Mouse (Mus musculus) heart, postnatal 0 days (tissue): ENCODE data around the gene Pkn3. TPM values are rescaled to one million over a fixed set of nuclear protein-coding genes. Genes with fewer than 3 reads are reported as not detected.

Experiments
- ATAC-seq: fragments of 200-750 bp; cut with Nextera tagmentation; 2 replicates; pipeline ENCODE4 v1.8.0; 2017; ENCODE audit warnings: low read depth, moderate number of reproducible peaks, moderate library complexity; ENCODE audit not compliant: insufficient read depth
- DNase-seq: peaks from one replicate; pipeline ENCODE4 v3.0.0-alpha.2; 2016; ENCODE audit warnings: low spot score
- H3K27ac ChIP-seq: fragments of 300-500 bp; sonication (generic); 2 replicates; pipeline ENCODE4 v1.5.1; 2014; ENCODE audit warnings: low read depth, mild to moderate bottlenecking
- H3K27me3 ChIP-seq: fragments of 300-500 bp; sonication (generic); 2 replicates; pipeline ENCODE4 v1.6.1; 2014; ENCODE audit warnings: low read length, mixed read lengths; ENCODE audit not compliant: control insufficient read depth, insufficient read depth
- H3K36me3 ChIP-seq: fragments of 300-500 bp; sonication (generic); replicated peaks from 2 replicates; pipeline ENCODE4 v1.6.1; 2014; ENCODE audit warnings: low read length, mixed read lengths; ENCODE audit not compliant: control insufficient read depth, insufficient read depth
- H3K4me1 ChIP-seq: fragments of 300-500 bp; sonication (generic); 2 replicates; pipeline ENCODE4 v1.6.1; 2014; ENCODE audit warnings: antibody characterized with exemption; ENCODE audit not compliant: control insufficient read depth, insufficient read depth
- H3K4me2 ChIP-seq: fragments of 300-500 bp; sonication (generic); 2 replicates; pipeline ENCODE4 v1.6.1; 2014; ENCODE audit warnings: low read depth, mild to moderate bottlenecking, low read length, moderate library complexity
- H3K4me3 ChIP-seq: fragments of 300-500 bp; sonication (generic); 2 replicates; pipeline ENCODE4 v1.5.1; 2014; ENCODE audit warnings: low read depth, low read length
- H3K9ac ChIP-seq: fragments of 300-500 bp; sonication (generic); replicated peaks from 2 replicates; pipeline ENCODE4 v1.6.1; 2014; ENCODE audit warnings: low read depth, low read length, mixed read lengths
- H3K9me3 ChIP-seq: fragments of 300-500 bp; sonication (generic); replicated peaks from 2 replicates; pipeline ENCODE4 v1.6.1; 2016; ENCODE audit warnings: low read length; ENCODE audit not compliant: control insufficient read depth
- CTCF ChIP-seq: IDR thresholded peaks from 2 replicates; pipeline ENCODE4 v1.5.1; 2016; ENCODE audit warnings: antibody characterized with exemption, control low read depth, low read depth
- EP300 ChIP-seq: IDR thresholded peaks from 2 replicates; pipeline ENCODE4 v1.6.1; 2016; ENCODE audit warnings: antibody characterized with exemption, low read depth
- WGBS: fragments of 180-500 bp; shearing (Covaris S2); extraction: QIAGEN DNeasy Blood & Tissue Kit; methylation state at CpG from one replicate; pipeline ENCODE4 v1.1.7; 2014; 5-methylcytosine and 5-hydroxymethylcytosine counted together
- polyA plus RNA-seq: library from polyadenylated mRNA; unstranded; fragments of >200 nt; fragmentation: Nextera tagmentation; extraction: Ambion mirVana; gene quantifications from 2 replicates; pipeline ENCODE4 v1.2.1, GENCODE M21; 2015
- total RNA-seq: library from RNA; depleted of rRNA; stranded (reverse); fragments of >200 nt; gene quantifications from 2 replicates; pipeline ENCODE4 v1.2.3, GENCODE M21; 2014; ENCODE audit warnings: low replicate concordance

Pkn3 gene
- total and polyA plus RNA-seq, 2 experiments from 2014 or later, result 5.7 to 18.9 TPM

GRCm38 (mm10) chr2:30120269-30120668, 42.8 kb downstream of the Pkn3 start:
- DNase-seq (no peak), ATAC-seq (no peak)
- Histone ChIP-seq H3K27ac (no peak overlapping the region), H3K27me3 (no peaks in the 10 kb centered on the region), H3K9me3 (no peaks in the 10 kb centered on the region), H3K36me3 (no peaks in the 10 kb centered on the region), H3K4me3 (no peak overlapping the region), H3K4me2 (no peak overlapping the region), H3K9ac (no peak overlapping the region), H3K4me1 (peaks cover 8% of the 10 kb centered on the region)
- WGBS, result 71% methylated on average over 4 of the region's 4 CpGs
- TF ChIP-seq CTCF, result no peak
- TF ChIP-seq EP300, result no peak

DNA sequence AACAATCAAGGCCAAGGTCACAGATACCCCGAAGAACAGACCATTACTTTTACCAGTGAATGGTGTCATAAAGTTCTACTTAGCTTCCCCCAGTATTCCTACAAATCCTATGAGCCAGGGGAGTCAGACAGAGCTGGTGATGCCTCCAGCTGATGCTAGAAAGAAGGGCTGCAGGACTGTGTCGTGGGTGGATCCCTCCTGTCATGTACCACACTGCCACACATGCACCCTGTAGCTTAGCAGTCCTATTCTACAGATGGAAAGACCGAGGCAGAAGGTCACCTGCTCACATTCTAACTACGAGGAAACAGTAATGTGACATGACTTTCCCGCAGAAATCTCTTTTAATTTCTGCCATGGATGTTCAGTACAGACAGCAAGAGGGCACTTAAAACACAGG, 45.3 kb downstream of the Pkn3 start:
- H3K27me3 ChIP-seq, result no peaks in the 10 kb centered on the region
- no peak overlapping the region for H3K4me3 ChIP-seq
- TF ChIP-seq EP300 (no peak), CTCF (no peak)
- H3K4me2 ChIP-seq, result no peak overlapping the region
- ATAC-seq (no peak), DNase-seq (no peak)
- H3K9me3 ChIP-seq, result no peaks in the 10 kb centered on the region
- peaks cover 8% of the 10 kb centered on the region for H3K4me1 ChIP-seq
- no peaks in the 10 kb centered on the region for H3K36me3 ChIP-seq
- WGBS, result 81% methylated on average over 5 of the region's 5 CpGs
- no peak overlapping the region for H3K27ac ChIP-seq
- H3K9ac ChIP-seq, result no peak overlapping the region

- Histone ChIP-seq H3K36me3 (no peaks in the 10 kb centered on the region), H3K4me1 (peaks cover 8% of the 10 kb centered on the region), H3K4me2 (peak overlapping the region; percentile 95), H3K27me3 (no peaks in the 10 kb centered on the region), H3K27ac (peak overlapping the region; percentile 85), H3K9me3 (no peaks in the 10 kb centered on the region), H3K9ac (peak overlapping the region; percentile 84), H3K4me3 (peak overlapping the region; percentile 81)
- no peak for TF ChIP-seq EP300
- TF ChIP-seq CTCF, result no peak
- DNase-seq, result no peak
- 1% methylated on average over 36 of the region's 44 CpGs for WGBS
- peak; percentile 54 for ATAC-seq
Measured at GRCm38 (mm10) chr2:30123729-30124471, 46.4 kb downstream of the Pkn3 start.

- peak within 1 kb of the TSS; percentile 84 for H3K9ac ChIP-seq
- H3K4me3 ChIP-seq, result peak within 1 kb of the TSS; percentile 81
- peak; percentile 97 for ATAC-seq
- H3K4me2 ChIP-seq, result peak within 1 kb of the TSS; percentile 95
- peak; percentile 92 for DNase-seq
- WGBS, result 8% methylated on average over 30 of the region's 31 CpGs
- TF ChIP-seq CTCF (no peak), EP300 (peak; percentile 30; the same call in 1 of the 2 replicates)
- peak within 1 kb of the TSS; percentile 85 for H3K27ac ChIP-seq
- H3K9me3 ChIP-seq, result no peaks in the 10 kb centered on the region
- no peaks in the 10 kb centered on the region for H3K27me3 ChIP-seq
- peaks cover 8% of the 10 kb centered on the region for H3K4me1 ChIP-seq
- H3K36me3 ChIP-seq, result no peaks in the 10 kb centered on the region
Measured at GRCm38 (mm10) chr2:30124472-30125274, 47.2 kb downstream of the Pkn3 start, which contains the start of gene Zer1. TSS of gene Zer1 (minus strand) at chr2:30124585.

DNA sequence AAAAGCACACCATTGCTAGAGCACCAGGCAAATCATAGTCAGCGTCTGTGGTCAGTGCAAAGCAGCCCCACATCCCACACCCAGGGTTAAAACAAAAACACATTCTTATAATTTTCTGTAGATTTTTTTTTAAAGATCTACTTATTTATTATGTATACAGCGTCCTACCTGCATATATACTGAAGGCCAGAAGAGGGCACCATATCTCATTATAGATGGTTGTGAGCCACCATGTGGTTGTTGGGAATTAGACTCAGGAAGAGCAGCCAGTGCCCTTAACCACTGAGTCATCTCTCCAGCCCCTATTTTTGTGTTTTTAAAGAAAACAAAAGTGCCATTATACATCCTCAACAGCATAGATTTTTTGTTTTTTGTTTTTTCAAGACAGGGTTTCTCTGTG, 51.3 kb downstream of the Pkn3 start:
- WGBS, result 31% methylated on average over 2 of the region's 2 CpGs
- Histone ChIP-seq H3K27me3 (no peaks in the 10 kb centered on the region), H3K36me3 (no peaks in the 10 kb centered on the region), H3K9ac (no peak overlapping the region), H3K27ac (no peak overlapping the region), H3K4me2 (no peak overlapping the region), H3K4me1 (peaks cover 7% of the 10 kb centered on the region; the same call in 1 of the 2 replicates), H3K9me3 (no peaks in the 10 kb centered on the region), H3K4me3 (no peak overlapping the region)
- ATAC-seq (no peak), DNase-seq (peak; percentile 63)
- TF ChIP-seq CTCF (peak; percentile 75), EP300 (no peak)
